Mouse (Mus musculus): Measurements from ENCODE around the gene Phtf2.
"Not testable (repeated sequence)": the region's sequence is repeated elsewhere in the genome, so short reads cannot be mapped to it uniquely, and the experiment has no call there.

The Phtf2 gene

DNA sequence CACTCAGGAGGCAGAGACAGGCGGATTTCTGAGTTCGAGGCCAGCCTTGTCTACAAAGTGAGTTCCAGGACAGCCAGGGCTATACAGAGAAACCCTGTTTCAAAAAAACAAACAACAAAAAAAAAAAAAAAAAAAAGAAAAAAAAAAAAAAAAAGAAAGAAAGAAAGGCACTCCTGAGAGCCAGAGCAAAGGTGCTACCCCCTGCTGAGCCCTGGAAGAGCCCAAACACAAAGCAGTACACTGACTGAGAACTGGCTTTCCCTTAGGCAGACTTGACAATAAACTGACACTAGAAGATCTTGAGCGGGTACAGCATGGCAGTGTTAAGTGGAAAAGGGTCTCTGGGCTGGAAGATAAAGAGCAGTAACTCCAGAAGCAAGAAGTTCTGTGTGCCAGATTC lies 119.5 kb downstream of the Phtf2 start:
- DNase-seq, result not testable (repeated sequence)

GRCm38 (mm10) chr5:20760368-20761162 lies 121.4 kb downstream of the Phtf2 start:
- DNase-seq, result peak; percentile 52 to 58

- DNase-seq, result no peak
Observed at GRCm38 (mm10) chr5:20759771-20760170, 122.2 kb downstream of the Phtf2 start.

- no peak for DNase-seq
Observed at GRCm38 (mm10) chr5:20753963-20754362, 128.0 kb downstream of the Phtf2 start.

GRCm38 (mm10) chr5:20753096-20753495 lies 128.8 kb downstream of the Phtf2 start:
- peak; percentile 9 to 13 for DNase-seq

DNA sequence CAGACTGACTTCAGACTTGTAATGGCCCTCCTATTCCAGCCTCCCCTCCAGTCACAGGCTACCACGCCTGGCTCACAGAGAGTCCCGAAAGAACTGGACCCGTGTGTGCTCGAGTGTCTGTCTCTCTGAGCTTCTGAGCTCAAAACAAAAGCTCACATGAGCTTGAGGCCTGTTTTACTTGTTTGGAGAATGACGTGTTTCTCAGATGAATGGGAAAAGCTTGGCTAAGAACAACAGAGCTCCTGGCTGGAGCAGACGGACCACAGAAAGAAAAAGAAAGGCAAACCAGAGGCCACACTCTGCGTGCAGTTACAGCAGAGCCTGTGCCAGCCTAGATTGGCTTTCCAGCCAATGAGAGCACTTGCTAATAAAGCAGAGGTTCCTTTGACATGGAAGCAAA lies 130.2 kb downstream of the Phtf2 start:
- DNase-seq, result peak; percentile 17 to 36

- no peak for DNase-seq
Observed at GRCm38 (mm10) chr5:20751000-20751399, 130.9 kb downstream of the Phtf2 start.

GRCm38 (mm10) chr5:20749535-20749934 lies 132.4 kb downstream of the Phtf2 start:
- DNase-seq, result no peak

GRCm38 (mm10) chr5:20748856-20749255 lies 133.1 kb downstream of the Phtf2 start:
- DNase-seq, result no peak

GRCm38 (mm10) chr5:20748142-20748541 lies 133.8 kb downstream of the Phtf2 start:
- no peak for DNase-seq

GRCm38 (mm10) chr5:20741936-20742335 lies 140.0 kb downstream of the Phtf2 start:
- DNase-seq, result no peak

DNA sequence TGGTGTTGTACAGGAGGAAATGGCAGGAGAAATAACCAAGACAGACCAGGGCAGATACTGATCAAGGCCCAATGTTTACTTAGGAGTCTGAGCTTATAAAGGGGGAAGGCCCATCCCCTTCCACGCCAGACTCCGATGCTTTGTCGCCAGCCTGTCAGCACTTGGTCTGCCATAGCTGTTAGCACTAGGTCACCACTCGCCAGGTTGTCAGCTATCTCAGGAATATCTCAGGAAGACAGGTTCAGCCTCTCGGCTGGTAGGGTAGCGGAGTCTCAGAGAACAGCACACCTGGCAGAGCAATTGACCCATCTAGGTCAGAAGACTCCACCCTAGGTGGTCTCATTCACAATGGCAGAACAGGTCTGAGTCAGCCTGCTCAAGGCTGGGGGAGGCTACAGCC lies 140.7 kb downstream of the Phtf2 start:
- DNase-seq, result no peak

DNA sequence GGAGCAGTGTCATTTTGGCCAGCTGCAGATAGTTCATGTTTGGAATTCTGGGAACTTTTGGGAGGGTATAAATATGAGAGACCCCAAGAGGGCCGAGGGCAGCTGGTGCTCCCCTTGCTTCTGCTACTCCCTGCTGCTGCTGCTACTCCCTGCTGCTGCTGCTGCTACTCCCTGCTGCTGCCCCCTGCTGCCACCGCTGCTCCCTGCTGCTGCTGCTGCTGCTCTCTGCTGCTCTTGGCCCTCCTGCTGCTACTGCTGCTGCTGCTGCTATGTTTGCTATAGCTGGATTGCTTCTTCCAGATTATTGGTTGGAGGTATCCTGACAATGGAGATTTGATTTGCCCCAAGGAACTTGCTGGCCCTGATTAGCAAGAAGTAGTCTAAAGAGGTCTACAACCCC lies 143.1 kb downstream of the Phtf2 start:
- DNase-seq, result no peak

- not testable (repeated sequence) for DNase-seq
Observed at GRCm38 (mm10) chr5:20723226-20723625, 158.7 kb downstream of the Phtf2 start.

DNA sequence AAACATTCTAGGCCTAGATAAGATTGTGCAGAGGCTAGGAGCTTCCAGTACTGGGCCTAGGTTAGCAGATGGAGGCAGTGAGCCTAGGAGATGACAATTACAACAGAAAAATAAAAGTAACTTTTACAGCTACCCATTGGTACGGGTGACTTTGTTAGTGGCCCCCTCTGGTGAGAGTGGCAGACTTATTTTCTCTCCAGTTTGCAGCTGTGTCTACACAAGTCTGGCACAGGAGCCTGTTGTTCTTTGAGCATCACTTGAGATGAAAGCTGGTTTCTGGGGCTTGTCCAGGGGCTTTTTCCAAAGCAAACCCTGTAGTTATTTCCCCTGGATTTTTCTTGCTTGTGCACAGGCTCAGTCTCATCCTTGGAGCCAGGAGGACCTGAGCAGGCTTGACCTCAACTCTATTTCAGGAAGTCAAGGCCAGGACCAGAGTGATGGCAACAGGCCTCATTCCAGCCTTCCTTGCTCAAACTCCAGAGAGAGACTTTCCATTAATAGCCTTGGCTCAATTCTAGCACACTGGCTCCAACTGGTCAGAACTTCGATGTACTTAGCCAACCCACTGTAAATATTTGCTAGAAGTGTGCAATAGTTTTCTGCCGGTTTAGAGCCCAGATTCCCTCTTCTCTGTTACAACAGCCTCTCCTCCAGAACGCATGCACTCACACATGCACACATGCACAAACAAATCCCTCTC lies 161.6 kb downstream of the Phtf2 start:
- peak; percentile 57 to 75 for DNase-seq

GRCm38 (mm10) chr5:20715980-20716379 lies 165.9 kb downstream of the Phtf2 start:
- not testable (repeated sequence) for DNase-seq

DNA sequence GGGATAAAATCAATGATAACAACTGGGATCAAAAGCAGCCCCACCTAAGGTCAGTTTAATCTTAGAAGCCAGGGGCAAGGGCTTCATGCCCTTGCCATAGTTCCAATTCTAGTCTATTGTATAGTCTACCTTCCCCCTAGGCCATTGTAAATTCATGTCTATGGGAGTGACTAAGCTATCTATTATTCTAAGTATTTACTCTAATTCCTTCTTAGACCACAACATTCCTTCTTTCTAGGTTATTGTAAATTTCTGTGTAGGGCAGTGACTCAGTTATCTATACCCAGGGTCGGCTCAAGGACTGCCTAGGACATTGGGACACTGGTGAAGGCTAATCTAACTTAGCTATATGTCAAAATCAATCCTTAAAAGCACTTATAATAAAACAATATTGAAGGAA lies 167.3 kb downstream of the Phtf2 start:
- DNase-seq, result not testable (repeated sequence)

- not testable (repeated sequence) for DNase-seq
Observed at GRCm38 (mm10) chr5:20710845-20711244, 171.1 kb downstream of the Phtf2 start.
